26 mouse cellular contexts compared by ENCODE assay signal in the genomic region with DNA sequence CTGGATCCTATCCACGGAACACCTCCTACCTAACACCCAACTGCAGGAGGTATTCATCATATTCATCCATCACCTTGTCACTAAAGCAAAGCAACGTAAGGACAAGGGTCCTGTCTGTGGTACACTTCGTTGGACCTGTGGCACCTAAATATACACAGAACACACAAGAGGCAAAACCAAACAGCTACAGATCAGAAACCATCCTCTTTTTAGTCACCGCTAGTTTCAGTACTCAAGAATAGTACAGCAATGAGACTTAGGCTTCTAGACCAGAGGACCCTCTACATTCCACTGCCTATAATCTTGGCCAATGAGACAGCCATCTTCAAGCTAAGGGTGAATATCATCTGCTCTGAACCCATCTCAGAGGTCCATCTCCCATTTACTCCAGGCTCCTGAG.
"Had no signal": no experiment of that assay in that cellular context is flagged by ENCODE, and none has a peak within 500 bp of the region (broad histone marks: within the 10 kb centered on the region; RNA-seq: fewer than 3 reads in every experiment).

No protein-coding gene starts in this region.

- H3K4me1 ChIP-seq: embryonic facial prominence, embryonic 10.5 days; embryonic facial prominence, embryonic 12.5 days; embryonic facial prominence, embryonic 13.5 days; embryonic facial prominence, embryonic 15.5 days; forebrain, embryonic 10.5 days; forebrain, embryonic 12.5 days; forebrain, embryonic 13.5 days; forebrain, embryonic 15.5 days; heart, embryonic 10.5 days had no signal

- H3K4me2 ChIP-seq: embryonic facial prominence, embryonic 12.5 days; embryonic facial prominence, embryonic 13.5 days; embryonic facial prominence, embryonic 15.5 days; forebrain, embryonic 12.5 days; forebrain, embryonic 13.5 days; forebrain, embryonic 15.5 days had no signal

- H3K9ac ChIP-seq: embryonic facial prominence, embryonic 12.5 days; embryonic facial prominence, embryonic 13.5 days; embryonic facial prominence, embryonic 15.5 days; forebrain, embryonic 12.5 days; forebrain, embryonic 13.5 days; forebrain, embryonic 15.5 days; forebrain, postnatal 0 days had no signal

- H3K9me3 ChIP-seq: embryonic facial prominence, embryonic 10.5 days; embryonic facial prominence, embryonic 12.5 days; embryonic facial prominence, embryonic 13.5 days; embryonic facial prominence, embryonic 15.5 days; forebrain, embryonic 10.5 days; forebrain, embryonic 12.5 days; forebrain, embryonic 13.5 days; forebrain, embryonic 15.5 days; heart, embryonic 10.5 days had no signal

- H3K4me3 ChIP-seq: embryonic facial prominence, embryonic 10.5 days; embryonic facial prominence, embryonic 12.5 days; embryonic facial prominence, embryonic 13.5 days; embryonic facial prominence, embryonic 15.5 days; erythroblast, embryonic 14.5 days; forebrain, embryonic 10.5 days; forebrain, embryonic 12.5 days; forebrain, embryonic 13.5 days; forebrain, embryonic 15.5 days; gastrocnemius, adult 2 months; heart, adult 2 months; heart, embryonic 10.5 days had no signal

- H3K27ac ChIP-seq: embryonic facial prominence, embryonic 10.5 days; embryonic facial prominence, embryonic 12.5 days; embryonic facial prominence, embryonic 13.5 days; embryonic facial prominence, embryonic 15.5 days; forebrain, embryonic 10.5 days; forebrain, embryonic 12.5 days; forebrain, embryonic 13.5 days; forebrain, embryonic 15.5 days; gastrocnemius, adult 2 months; heart, adult 2 months; heart, embryonic 10.5 days had no signal

- H3K27me3 ChIP-seq: embryonic facial prominence, embryonic 12.5 days; embryonic facial prominence, embryonic 13.5 days; embryonic facial prominence, embryonic 15.5 days; forebrain, embryonic 12.5 days; forebrain, embryonic 13.5 days; forebrain, embryonic 15.5 days had no signal

- DNase-seq: cerebellum, adult 9-10 months; cerebellum, adult 9-11 months; cerebellum, postnatal 10 days; cerebellum, postnatal 14 days; cerebellum, postnatal 25 days; cerebellum, postnatal 36 days; embryo, embryonic 11 days; forebrain, postnatal 0 days; gastrocnemius, adult 2 months; gastrocnemius, postnatal 10 days; gastrocnemius, postnatal 14 days; gastrocnemius, postnatal 25 days; gastrocnemius, postnatal 36 days; heart, adult 11 months; heart, adult 18-20 months; heart, adult 2 months had no signal
